Mouse (Mus musculus): ENCODE measurements around the gene E430018J23Rik. TPM values are rescaled to one million over a fixed set of nuclear protein-coding genes. Genes with fewer than 3 reads are reported as not detected.
"Not testable (repeated sequence)": the region's sequence is repeated elsewhere in the genome, so short reads cannot be mapped to it uniquely, and the experiment has no call there.

The E430018J23Rik gene
- polyA plus RNA-seq (2015; fragmentation: Nextera tagmentation; extraction: Ambion mirVana): 8.4 and 9.2 TPM in 2 replicates

DNA sequence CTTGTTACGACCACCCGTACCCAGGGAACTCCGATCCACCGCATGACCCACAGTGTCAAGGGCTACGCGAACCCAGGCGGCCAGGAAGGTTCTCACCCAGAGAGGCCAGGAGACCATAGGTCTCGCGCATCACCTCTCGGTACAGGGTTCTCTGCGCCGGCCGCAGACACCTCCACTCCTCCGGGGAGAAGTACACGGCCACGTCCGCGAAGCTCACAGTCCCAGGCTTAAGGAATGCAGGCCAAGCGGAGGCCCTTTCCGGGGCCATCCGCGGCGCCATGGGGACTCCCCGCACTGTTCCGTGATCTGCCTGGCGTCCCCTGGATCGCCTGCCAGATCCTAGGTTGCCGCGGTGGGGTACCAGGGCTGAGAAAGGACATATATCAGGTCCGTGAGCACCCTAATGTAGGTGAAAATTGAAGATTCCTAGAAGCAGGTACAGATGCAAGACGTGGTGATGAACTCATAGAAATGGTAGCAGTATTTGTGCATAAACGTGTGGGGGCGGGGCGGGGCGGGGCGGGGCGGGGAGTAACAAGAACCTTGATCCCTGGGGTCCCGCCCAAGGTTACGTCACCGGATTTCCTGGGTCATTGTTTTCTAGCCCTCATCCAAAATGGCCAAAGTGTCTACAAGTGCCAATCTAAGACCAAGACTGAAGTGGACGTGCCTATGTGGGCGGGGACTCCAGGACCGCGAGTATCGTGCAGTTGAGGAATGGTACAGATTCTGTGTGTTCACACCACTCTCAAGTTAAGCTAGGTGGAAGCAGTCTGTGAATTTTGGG is at the start of gene E430018J23Rik:
TSS of gene E430018J23Rik (minus strand) at position 473 of the 787 bp plus-strand sequence.
- H3K4me2 ChIP-seq (replicated peaks): peak within 1 kb of the TSS; percentile 70
- H3K27me3 ChIP-seq: 0 out of 2 replicates have a peak, but pooled peaks cover 5% of the 10 kb centered on the region
- peak; percentile 90 for ATAC-seq (ENCODE audit: insufficient number of reproducible peaks, low FRiP score, low TSS enrichment, low read depth)

GRCm38 (mm10) chr7:127437724-127438123 is 44.3 kb upstream of the E430018J23Rik start:
- no peak for ATAC-seq (ENCODE audit: insufficient number of reproducible peaks, low FRiP score, low TSS enrichment, low read depth)
- H3K27me3 ChIP-seq: no peaks in the 10 kb centered on the region; the same call in 1 of the 2 replicates
- H3K4me3 ChIP-seq (replicated peaks): no peak overlapping the region
- H3K9me3 ChIP-seq (replicated peaks): peaks cover 4% of the 10 kb centered on the region; the same call in 1 of the 2 replicates
- no peak overlapping the region for H3K27ac ChIP-seq (replicated peaks)
- WGBS: 85% methylated on average over 3 of the region's 3 CpGs
- peaks cover 7% of the 10 kb centered on the region; the same call in 1 of the 2 replicates for H3K36me3 ChIP-seq
- no peak overlapping the region for H3K9ac ChIP-seq
- H3K4me1 ChIP-seq: no peaks in the 10 kb centered on the region
- H3K4me2 ChIP-seq (replicated peaks): no peak overlapping the region

More for the DNA sequence above, at the start of gene E430018J23Rik:
- peak within 1 kb of the TSS; percentile 90 for H3K27ac ChIP-seq (replicated peaks)
- peaks cover 14% of the 10 kb centered on the region for H3K4me1 ChIP-seq
- H3K9ac ChIP-seq: peak within 1 kb of the TSS; percentile 58
- no peaks in the 10 kb centered on the region for H3K9me3 ChIP-seq (replicated peaks)
- under 1% methylated on average over 45 of the region's 45 CpGs for WGBS
- H3K36me3 ChIP-seq: peaks cover 15% of the 10 kb centered on the region; the same call in 1 of the 2 replicates
- H3K4me3 ChIP-seq (replicated peaks): peak within 1 kb of the TSS; percentile 63

DNA sequence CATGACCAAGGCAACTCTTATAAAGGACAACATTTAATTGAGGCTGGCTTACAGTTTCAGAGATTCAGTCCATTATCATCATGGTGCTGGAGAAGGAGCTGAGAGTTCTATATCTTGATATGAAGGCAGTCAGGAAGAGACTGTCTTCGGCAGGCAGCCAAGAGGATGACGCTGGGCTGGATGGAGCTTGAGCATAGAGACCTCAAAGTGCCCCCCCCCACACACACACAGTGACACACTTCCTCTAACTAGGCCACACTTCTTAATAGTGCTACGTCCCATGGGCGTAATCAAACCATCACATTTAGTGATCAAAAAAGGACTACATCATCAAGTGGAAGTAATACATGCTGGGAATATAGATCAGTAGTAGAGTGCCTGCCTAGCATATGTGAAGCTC is 41.8 kb upstream of the E430018J23Rik start:
- peaks cover 4% of the 10 kb centered on the region; the same call in 1 of the 2 replicates for H3K9me3 ChIP-seq (replicated peaks)
- no peak overlapping the region for H3K4me2 ChIP-seq (replicated peaks)
- no peaks in the 10 kb centered on the region; the same call in 1 of the 2 replicates for H3K27me3 ChIP-seq
- no peaks in the 10 kb centered on the region for H3K36me3 ChIP-seq
- H3K4me1 ChIP-seq: no peaks in the 10 kb centered on the region
- H3K27ac ChIP-seq (replicated peaks): no peak overlapping the region
- ATAC-seq (ENCODE audit: insufficient number of reproducible peaks, low FRiP score, low TSS enrichment, low read depth): no peak
- no peak overlapping the region for H3K4me3 ChIP-seq (replicated peaks)
- no peak overlapping the region for H3K9ac ChIP-seq
- WGBS: 95% methylated on average over 4 of the region's 4 CpGs

DNA sequence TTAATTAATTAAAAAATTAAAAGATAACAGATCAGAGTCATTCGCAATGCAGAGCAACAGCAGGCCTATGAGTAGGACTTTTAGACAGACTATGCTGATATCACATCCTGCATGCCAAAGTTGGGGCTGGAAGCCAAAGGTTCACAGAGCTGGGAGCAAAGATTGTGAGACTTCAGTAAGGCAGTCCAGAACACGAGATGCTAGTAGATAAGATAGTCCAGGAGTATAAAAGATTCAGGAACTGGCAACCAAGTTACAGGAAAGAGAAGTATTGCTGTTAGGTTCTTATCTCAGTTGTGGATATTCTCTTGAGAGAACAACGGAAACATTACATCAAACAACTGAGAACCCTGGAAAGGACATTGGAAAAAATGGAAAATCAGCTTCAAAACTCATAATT is 32.9 kb upstream of the E430018J23Rik start:
- H3K4me2 ChIP-seq (replicated peaks): no peak overlapping the region
- no peaks in the 10 kb centered on the region for H3K9me3 ChIP-seq (replicated peaks)
- peaks cover 10% of the 10 kb centered on the region for H3K27me3 ChIP-seq
- no peak for ATAC-seq (ENCODE audit: insufficient number of reproducible peaks, low FRiP score, low TSS enrichment, low read depth)
- no peak overlapping the region for H3K4me3 ChIP-seq (replicated peaks)
- H3K9ac ChIP-seq: no peak overlapping the region
- peaks cover 8% of the 10 kb centered on the region for H3K4me1 ChIP-seq
- 68% methylated on average over 3 of the region's 3 CpGs for WGBS
- H3K27ac ChIP-seq (replicated peaks): no peak overlapping the region
- no peaks in the 10 kb centered on the region for H3K36me3 ChIP-seq

DNA sequence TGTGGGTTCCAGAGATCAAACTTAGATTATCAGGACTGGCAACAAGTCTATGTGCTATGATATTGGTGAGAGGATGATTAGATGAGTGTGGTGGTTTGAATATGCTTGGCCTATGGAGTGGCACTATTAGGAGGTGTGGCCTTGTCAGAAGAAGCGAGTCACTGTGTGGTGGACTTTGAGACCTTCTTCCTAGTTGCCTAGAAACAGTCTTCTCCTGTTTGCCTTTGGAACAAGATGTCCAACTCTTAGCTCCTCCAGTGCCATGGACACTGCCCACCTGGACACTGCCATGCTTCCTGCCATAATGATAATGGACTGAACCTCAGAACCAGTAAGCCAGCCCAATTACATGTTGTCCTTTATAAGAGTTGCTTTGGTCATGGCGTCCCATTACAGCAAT is 32.5 kb upstream of the E430018J23Rik start:
- WGBS: 87% methylated on average over 2 of the region's 2 CpGs
- no peak for ATAC-seq (ENCODE audit: insufficient number of reproducible peaks, low FRiP score, low TSS enrichment, low read depth)
- peaks cover 10% of the 10 kb centered on the region for H3K27me3 ChIP-seq
- H3K9me3 ChIP-seq (replicated peaks): no peaks in the 10 kb centered on the region
- H3K4me2 ChIP-seq (replicated peaks): no peak overlapping the region
- H3K9ac ChIP-seq: no peak overlapping the region
- no peaks in the 10 kb centered on the region for H3K36me3 ChIP-seq
- H3K4me1 ChIP-seq: peaks cover 13% of the 10 kb centered on the region
- H3K4me3 ChIP-seq (replicated peaks): no peak overlapping the region
- H3K27ac ChIP-seq (replicated peaks): no peak overlapping the region

GRCm38 (mm10) chr7:127425291-127425690 is 31.9 kb upstream of the E430018J23Rik start:
- Histone ChIP-seq H3K4me1 (peaks cover 14% of the 10 kb centered on the region), H3K9me3 (replicated peaks) (no peaks in the 10 kb centered on the region), H3K4me3 (replicated peaks) (no peak overlapping the region), H3K4me2 (replicated peaks) (no peak overlapping the region), H3K27ac (replicated peaks) (no peak overlapping the region), H3K36me3 (no peaks in the 10 kb centered on the region), H3K27me3 (peaks cover 10% of the 10 kb centered on the region), H3K9ac (no peak overlapping the region)
- WGBS: 85% methylated on average over 3 of the region's 3 CpGs
- no peak for ATAC-seq (ENCODE audit: insufficient number of reproducible peaks, low FRiP score, low TSS enrichment, low read depth)

- Histone ChIP-seq H3K27me3 (peaks cover 10% of the 10 kb centered on the region), H3K4me1 (peaks cover 14% of the 10 kb centered on the region), H3K9ac (peak overlapping the region; percentile 81; the same call in 1 of the 2 replicates), H3K36me3 (peaks cover 10% of the 10 kb centered on the region), H3K27ac (replicated peaks) (peak overlapping the region; percentile 77; the same call in 1 of the 2 replicates), H3K4me2 (replicated peaks) (peak overlapping the region; percentile 93), H3K9me3 (replicated peaks) (no peaks in the 10 kb centered on the region), H3K4me3 (replicated peaks) (peak overlapping the region; percentile 82)
- under 1% methylated on average over 15 of the region's 15 CpGs for WGBS
- no peak; the same call in 1 of the 2 replicates for ATAC-seq (ENCODE audit: insufficient number of reproducible peaks, low FRiP score, low TSS enrichment, low read depth)
Observed at GRCm38 (mm10) chr7:127422247-127422646, 28.8 kb upstream of the E430018J23Rik start.

DNA sequence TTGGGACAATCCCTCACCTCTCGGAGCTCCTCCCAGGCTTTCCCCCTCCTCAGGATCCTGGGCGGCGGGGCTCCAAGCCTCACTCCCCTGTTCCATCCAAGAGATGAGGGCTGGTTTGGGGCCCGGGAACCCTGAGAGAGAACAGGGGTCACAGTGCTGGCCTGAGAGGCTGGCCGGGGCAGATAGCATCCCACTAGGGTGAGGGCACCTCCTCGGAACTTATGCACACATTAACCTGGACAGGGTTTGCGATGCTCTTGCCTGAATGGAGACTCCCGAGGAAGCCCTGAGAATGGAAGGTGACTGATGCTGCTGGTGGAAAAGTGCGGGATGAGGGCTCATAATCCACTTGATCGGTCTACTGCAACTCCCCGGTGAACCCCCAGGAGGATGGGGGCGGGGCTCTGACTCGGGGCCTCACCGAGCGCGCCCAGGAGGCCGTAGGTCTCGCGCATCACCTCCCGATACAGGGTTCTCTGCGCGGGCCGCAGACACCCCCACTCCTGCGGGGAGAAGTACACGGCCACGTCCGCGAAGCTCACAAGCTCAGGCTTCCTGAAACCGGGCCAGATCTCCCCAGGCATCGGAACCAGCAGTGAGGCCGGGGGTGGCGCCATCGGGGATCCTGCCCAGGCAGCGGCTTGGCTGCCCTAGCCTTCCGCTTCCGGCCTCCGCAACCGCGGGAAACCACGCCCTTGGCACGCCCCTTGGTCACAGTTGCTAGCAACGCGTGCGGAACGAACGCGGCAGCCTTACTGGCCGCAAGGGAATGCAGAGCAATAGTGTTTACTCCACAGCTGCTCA is 28.2 kb upstream of the E430018J23Rik start, which contains the start of gene Zfp688:
TSS of gene Zfp688 (minus strand) at position 681 of the 804 bp plus-strand sequence.
- H3K27me3 ChIP-seq: peaks cover 10% of the 10 kb centered on the region

GRCm38 (mm10) chr7:127411418-127411817 is 18.0 kb upstream of the E430018J23Rik start:
- Histone ChIP-seq H3K9me3 (replicated peaks) (no peaks in the 10 kb centered on the region), H3K9ac (no peak overlapping the region), H3K27ac (replicated peaks) (no peak overlapping the region), H3K4me3 (replicated peaks) (no peak overlapping the region), H3K4me2 (replicated peaks) (no peak overlapping the region), H3K27me3 (no peaks in the 10 kb centered on the region), H3K36me3 (no peaks in the 10 kb centered on the region), H3K4me1 (no peaks in the 10 kb centered on the region)
- no peak for ATAC-seq (ENCODE audit: insufficient number of reproducible peaks, low FRiP score, low TSS enrichment, low read depth)
- 75% methylated on average over 2 of the region's 2 CpGs for WGBS

More for the DNA sequence above, 28.2 kb upstream of the E430018J23Rik start, which contains the start of gene Zfp688:
- ATAC-seq (ENCODE audit: insufficient number of reproducible peaks, low FRiP score, low TSS enrichment, low read depth): peak; percentile 94
- Histone ChIP-seq H3K9me3 (replicated peaks) (no peaks in the 10 kb centered on the region), H3K36me3 (peaks cover 10% of the 10 kb centered on the region), H3K4me3 (replicated peaks) (peak within 1 kb of the TSS; percentile 82), H3K27ac (replicated peaks) (peak within 1 kb of the TSS; percentile 77), H3K4me2 (replicated peaks) (peak within 1 kb of the TSS; percentile 93), H3K9ac (peak within 1 kb of the TSS; percentile 81), H3K4me1 (peaks cover 14% of the 10 kb centered on the region)
- under 1% methylated on average over 48 of the region's 48 CpGs for WGBS

DNA sequence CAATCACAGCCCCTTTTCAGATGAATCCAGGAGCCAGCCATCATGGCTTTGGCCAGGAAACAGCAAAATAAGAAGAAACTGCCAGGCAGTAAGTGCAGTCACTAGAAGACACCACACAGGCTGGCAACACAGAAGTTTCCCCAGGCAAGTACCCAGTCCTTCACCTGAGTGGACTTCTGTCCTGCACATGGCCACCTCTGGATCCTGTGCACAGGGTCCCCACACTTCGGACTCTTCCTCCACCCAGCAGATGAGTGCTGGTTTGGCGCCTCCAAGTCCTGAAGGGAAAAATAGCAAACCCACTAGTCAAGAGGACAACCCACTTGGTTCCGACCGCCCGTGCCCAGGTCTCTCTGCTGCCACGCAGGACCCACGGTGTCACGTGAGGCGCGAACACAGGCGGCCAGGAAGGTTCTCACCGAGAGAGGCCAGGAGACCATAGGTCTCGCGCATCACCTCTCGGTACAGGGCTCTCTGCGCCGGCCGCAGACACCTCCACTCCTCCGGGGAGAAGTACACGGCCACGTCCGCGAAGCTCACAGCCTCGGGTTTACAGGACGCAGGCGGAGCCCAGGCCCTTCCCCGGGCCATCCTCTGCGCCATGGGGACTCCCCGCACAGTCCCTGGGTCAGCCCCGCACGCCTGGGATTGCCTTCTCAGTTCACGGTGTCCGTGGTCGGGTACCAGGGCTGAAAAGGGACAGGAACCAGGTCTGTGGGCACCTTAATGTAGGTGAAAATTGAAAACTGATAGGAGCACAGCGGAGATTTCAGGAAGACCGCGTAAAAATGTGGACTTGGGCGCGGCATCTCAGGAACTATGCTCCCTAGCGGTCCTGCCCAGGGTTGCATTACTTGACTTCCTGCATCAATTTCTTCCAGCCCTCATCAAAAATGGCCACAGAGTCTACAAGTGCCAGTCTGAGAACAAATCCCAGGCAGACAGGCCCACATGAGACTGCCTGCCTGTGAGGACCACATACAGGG is 12.9 kb upstream of the E430018J23Rik start, which contains the start of gene Zfp764:
TSS of gene Zfp764 (minus strand) at position 821 of the 986 bp plus-strand sequence.
- Histone ChIP-seq H3K4me3 (replicated peaks) (peak within 1 kb of the TSS; percentile 58), H3K27ac (replicated peaks) (peak within 1 kb of the TSS; percentile 80), H3K4me2 (replicated peaks) (peak within 1 kb of the TSS; percentile 91), H3K9ac (peak within 1 kb of the TSS; percentile 66)
- not testable (repeated sequence) for H3K36me3 ChIP-seq; H3K9me3 ChIP-seq (replicated peaks); H3K27me3 ChIP-seq; H3K4me1 ChIP-seq
- peak; percentile 85 for ATAC-seq (ENCODE audit: insufficient number of reproducible peaks, low FRiP score, low TSS enrichment, low read depth)
- WGBS: 5% methylated on average over 40 of the region's 40 CpGs
